Mouse (Mus musculus) ES-Bruce4 (cell line): ENCODE data around the gene Ctdnep1. TPM values are rescaled to one million over a fixed set of nuclear protein-coding genes. Genes with fewer than 3 reads are reported as not detected.

ENCODE experiments used
- H3K27ac ChIP-seq: 2 replicates; pipeline ENCODE4 v1.5.1; 2012; ENCODE audit warnings: low read length, inconsistent platforms; ENCODE audit not compliant: insufficient read depth
- H3K27me3 ChIP-seq: 2 replicates; pipeline ENCODE4 v1.6.1; 2012; ENCODE audit warnings: mild to moderate bottlenecking, low read length, inconsistent platforms; ENCODE audit not compliant: control insufficient read depth, poor library complexity, insufficient read depth, severe bottlenecking
- H3K36me3 ChIP-seq: 2 replicates; pipeline ENCODE4 v1.6.1; 2012; ENCODE audit warnings: inconsistent platforms, mild to moderate bottlenecking, low read length, moderate library complexity; ENCODE audit not compliant: control insufficient read depth, poor library complexity, insufficient read depth, severe bottlenecking
- H3K4me1 ChIP-seq: one replicate; pipeline ENCODE4 v1.8.1; 2011; ENCODE audit warnings: low read length; ENCODE audit not compliant: control insufficient read depth, insufficient read depth
- H3K4me3 ChIP-seq: 2 replicates; pipeline ENCODE4 v1.5.1; 2011; ENCODE audit warnings: low read depth, mild to moderate bottlenecking, low read length
- H3K9ac ChIP-seq: 2 replicates; pipeline ENCODE4 v1.6.1; 2012; ENCODE audit warnings: low read depth, mild to moderate bottlenecking, inconsistent platforms; ENCODE audit not compliant: poor library complexity, severe bottlenecking
- H3K9me3 ChIP-seq: replicated peaks from 2 replicates; pipeline ENCODE4 v1.6.1; 2012; ENCODE audit warnings: mild to moderate bottlenecking, low read length, inconsistent platforms; ENCODE audit not compliant: control insufficient read depth, poor library complexity, insufficient read depth, severe bottlenecking
- CTCF ChIP-seq: IDR thresholded peaks from one replicate; pipeline ENCODE4 v1.8.1; 2011; ENCODE audit warnings: low read depth, low read length
- EP300 ChIP-seq: IDR thresholded peaks from 2 replicates; pipeline ENCODE4 v1.6.1; 2011; ENCODE audit warnings: low read depth, low read length; ENCODE audit not compliant: insufficient read depth
- POLR2A ChIP-seq: IDR thresholded peaks from one replicate; pipeline ENCODE4 v1.8.1; 2011; ENCODE audit warnings: low read length; ENCODE audit not compliant: insufficient read depth
- polyA plus RNA-seq: library from polyadenylated mRNA; stranded (reverse); fragments of >200 nt; gene quantifications from 2 replicates; pipeline ENCODE4 v1.2.4, GENCODE M21; 2011; ENCODE audit warnings: low read depth; ENCODE audit not compliant: missing spikeins, insufficient read depth, insufficient read length

Gene Ctdnep1
- polyA plus RNA-seq, result 61.9 and 63.4 TPM in 2 replicates

GRCm38 (mm10) chr11:69981141-69981762, at the start of gene Ctdnep1:
TSS of gene Ctdnep1 (plus strand) at chr11:69981156.
- TF ChIP-seq POLR2A (no peak), EP300 (no peak), CTCF (no peak)
- peaks cover 17% of the 10 kb centered on the region for H3K36me3 ChIP-seq

GRCm38 (mm10) chr11:69931769-69932168, 49.2 kb upstream of the Ctdnep1 start:
- H3K9me3 ChIP-seq, result no peaks in the 10 kb centered on the region
- H3K27ac ChIP-seq, result no peak overlapping the region
- no peak overlapping the region for H3K4me3 ChIP-seq
- TF ChIP-seq CTCF (no peak), EP300 (no peak), POLR2A (no peak)
- H3K9ac ChIP-seq, result no peak overlapping the region
- no peaks in the 10 kb centered on the region for H3K36me3 ChIP-seq
- H3K27me3 ChIP-seq, result no peaks in the 10 kb centered on the region
- H3K4me1 ChIP-seq, result no peaks in the 10 kb centered on the region

More at GRCm38 (mm10) chr11:69981141-69981762, at the start of gene Ctdnep1:
- peak within 1 kb of the TSS; percentile 89 for H3K4me3 ChIP-seq
- H3K27me3 ChIP-seq, result no peaks in the 10 kb centered on the region
- no peaks in the 10 kb centered on the region for H3K9me3 ChIP-seq
- H3K9ac ChIP-seq, result peak within 1 kb of the TSS; percentile 92
- peak within 1 kb of the TSS; percentile 78 for H3K27ac ChIP-seq
- H3K4me1 ChIP-seq, result no peaks in the 10 kb centered on the region

DNA sequence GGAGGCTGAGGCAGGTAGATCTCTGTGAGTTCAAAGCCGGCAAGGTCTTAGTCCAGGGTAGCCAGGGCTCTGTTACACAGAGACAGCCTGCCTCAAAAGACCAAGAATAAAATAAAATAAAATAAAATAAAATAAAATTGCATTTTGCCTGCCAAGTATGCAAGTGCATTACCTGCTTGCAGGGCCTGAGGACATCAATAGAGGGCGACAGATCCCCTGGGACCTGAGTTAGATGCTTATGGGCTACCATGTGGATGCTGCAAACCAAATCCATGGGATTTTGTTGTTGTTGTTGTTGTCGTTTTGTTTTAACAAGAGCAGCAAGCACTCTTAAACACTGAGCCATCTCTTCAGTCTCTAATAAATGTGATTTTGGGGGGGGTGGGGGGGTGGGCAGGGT, 48.7 kb upstream of the Ctdnep1 start:
- TF ChIP-seq CTCF, result peak; percentile 62
- TF ChIP-seq EP300, result no peak
- H3K27ac ChIP-seq, result no peak overlapping the region
- H3K9me3 ChIP-seq, result no peaks in the 10 kb centered on the region

DNA sequence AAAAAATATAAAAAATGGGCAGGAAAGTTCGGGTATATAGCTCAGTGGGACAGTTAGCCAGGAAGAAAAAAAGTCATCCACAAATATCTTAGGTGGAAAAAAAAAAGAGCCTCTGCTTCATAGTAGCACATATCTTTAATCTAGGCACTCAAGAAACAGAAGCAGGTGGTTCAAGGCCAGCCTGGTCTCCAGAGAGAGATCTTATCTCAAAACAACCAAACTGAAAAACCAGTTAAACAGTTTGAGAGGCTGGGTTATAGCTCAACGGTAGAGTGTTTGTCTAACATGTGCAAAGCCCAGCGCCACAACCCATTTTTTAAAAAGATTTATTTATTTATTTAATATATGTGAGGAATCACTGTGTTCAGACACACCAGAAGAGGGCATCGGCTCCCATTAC, 47.9 kb upstream of the Ctdnep1 start:
- no peaks in the 10 kb centered on the region for H3K36me3 ChIP-seq
- no peak overlapping the region for H3K4me3 ChIP-seq
- no peak overlapping the region for H3K9ac ChIP-seq
- H3K27ac ChIP-seq, result no peak overlapping the region
- H3K4me1 ChIP-seq, result peaks cover 1% of the 10 kb centered on the region
- no peaks in the 10 kb centered on the region for H3K9me3 ChIP-seq
- TF ChIP-seq EP300, result no peak
- TF ChIP-seq CTCF, result no peak
- TF ChIP-seq POLR2A, result no peak
- no peaks in the 10 kb centered on the region for H3K27me3 ChIP-seq

More for the DNA sequence above, 48.7 kb upstream of the Ctdnep1 start:
- Histone ChIP-seq H3K4me3 (no peak overlapping the region), H3K4me1 (no peaks in the 10 kb centered on the region), H3K36me3 (no peaks in the 10 kb centered on the region), H3K9ac (no peak overlapping the region), H3K27me3 (no peaks in the 10 kb centered on the region)

GRCm38 (mm10) chr11:69934169-69934568, 46.8 kb upstream of the Ctdnep1 start:
- no peaks in the 10 kb centered on the region for H3K27me3 ChIP-seq
- no peak overlapping the region for H3K27ac ChIP-seq
- peak overlapping the region; percentile 42 for H3K9ac ChIP-seq
- H3K4me3 ChIP-seq, result peak overlapping the region; percentile 59
- peak; percentile 85 for TF ChIP-seq CTCF
- TF ChIP-seq POLR2A, result no peak
- H3K9me3 ChIP-seq, result no peaks in the 10 kb centered on the region
- no peaks in the 10 kb centered on the region for H3K36me3 ChIP-seq
- H3K4me1 ChIP-seq, result peaks cover 9% of the 10 kb centered on the region

GRCm38 (mm10) chr11:69934681-69935080, 46.3 kb upstream of the Ctdnep1 start:
- H3K4me1 ChIP-seq, result peaks cover 9% of the 10 kb centered on the region
- no peaks in the 10 kb centered on the region for H3K9me3 ChIP-seq
- peak overlapping the region; percentile 42 for H3K9ac ChIP-seq
- H3K4me3 ChIP-seq, result no peak overlapping the region
- no peaks in the 10 kb centered on the region for H3K27me3 ChIP-seq
- H3K36me3 ChIP-seq, result no peaks in the 10 kb centered on the region
- TF ChIP-seq EP300 (no peak), POLR2A (no peak), CTCF (no peak)
- H3K27ac ChIP-seq, result no peak overlapping the region
